Mouse (Mus musculus) stomach, postnatal 0 days (tissue): Measurements from ENCODE around the gene Phldb1. TPM values are rescaled to one million over a fixed set of nuclear protein-coding genes. Genes with fewer than 3 reads are reported as not detected.
A peak's percentile ranks its signal among the peaks of the same experiment; 100 is the strongest.

Experiments used
- ATAC-seq: fragments of 200-750 bp; cut with Nextera tagmentation; 2 replicates; pipeline ENCODE4 v1.8.0; 2017; ENCODE audit not compliant: low FRiP score, low TSS enrichment
- DNase-seq: peaks from one replicate; pipeline ENCODE4 v3.0.0-alpha.2; 2016; ENCODE audit warnings: low spot score
- H3K27ac ChIP-seq: fragments of 300-500 bp; sonication (generic); replicated peaks from 2 replicates; pipeline ENCODE4 v1.5.1; 2014; ENCODE audit warnings: mild to moderate bottlenecking, control low read depth
- H3K27me3 ChIP-seq: fragments of 300-500 bp; sonication (generic); 2 replicates; pipeline ENCODE4 v1.6.1; 2014; ENCODE audit warnings: low read length; ENCODE audit not compliant: control insufficient read depth, insufficient read depth
- H3K36me3 ChIP-seq: fragments of 300-500 bp; sonication (generic); 2 replicates; pipeline ENCODE4 v1.6.1; 2014; ENCODE audit warnings: low read length, mixed read lengths; ENCODE audit not compliant: control insufficient read depth, insufficient read depth
- H3K4me1 ChIP-seq: fragments of 300-500 bp; sonication (generic); replicated peaks from 2 replicates; pipeline ENCODE4 v1.6.1; 2014; ENCODE audit warnings: antibody characterized with exemption; ENCODE audit not compliant: control insufficient read depth, insufficient read depth
- H3K4me2 ChIP-seq: fragments of 300-500 bp; sonication (generic); replicated peaks from 2 replicates; pipeline ENCODE4 v1.6.1; 2014; ENCODE audit warnings: low read depth, mild to moderate bottlenecking, control low read depth, moderate library complexity
- H3K4me3 ChIP-seq: fragments of 300-500 bp; sonication (generic); 2 replicates; pipeline ENCODE4 v1.5.1; 2014; ENCODE audit warnings: low read depth, low read length, control low read depth
- H3K9ac ChIP-seq: fragments of 300-500 bp; sonication (generic); 2 replicates; pipeline ENCODE4 v1.6.1; 2014; ENCODE audit warnings: mild to moderate bottlenecking, low read length, control low read depth, mixed read lengths
- H3K9me3 ChIP-seq: fragments of 300-500 bp; sonication (generic); 2 replicates; pipeline ENCODE4 v1.6.1; 2016; ENCODE audit warnings: low read length; ENCODE audit not compliant: control insufficient read depth
- CTCF ChIP-seq: IDR thresholded peaks from 2 replicates; pipeline ENCODE4 v1.5.1; 2016; ENCODE audit warnings: antibody characterized with exemption, low read depth, mild to moderate bottlenecking, moderate library complexity
- EP300 ChIP-seq: optimal IDR thresholded peaks from 2 replicates; pipeline ENCODE3; 2016; ENCODE audit warnings: antibody characterized with exemption
- WGBS: fragments of 180-500 bp; shearing (Covaris S2); extraction: QIAGEN DNeasy Blood & Tissue Kit; methylation state at CpG from one replicate; pipeline ENCODE4 v1.1.7; 2014; 5-methylcytosine and 5-hydroxymethylcytosine counted together
- polyA plus RNA-seq: library from polyadenylated mRNA; unstranded; fragments of >200 nt; fragmentation: Nextera tagmentation; extraction: Ambion mirVana; gene quantifications from 2 replicates; pipeline ENCODE4 v1.2.1, GENCODE M21; 2015

Phldb1 gene
- polyA plus RNA-seq, 1 experiment from 2014 or later = 14.9 TPM

- peaks cover 11% of the 10 kb centered on the region for H3K36me3 ChIP-seq
- no peaks in the 10 kb centered on the region for H3K27me3 ChIP-seq
- H3K27ac ChIP-seq = peak overlapping the region; percentile 56; the same call in 1 of the 2 replicates
- ATAC-seq (peak; percentile 22; the same call in 1 of the 2 replicates), DNase-seq (peak; percentile 55)
- peak overlapping the region; percentile 87 for H3K4me2 ChIP-seq
- peak overlapping the region; percentile 55 for H3K4me3 ChIP-seq
- 12% methylated on average over 9 of the region's 9 CpGs for WGBS
- TF ChIP-seq EP300 (no peak), CTCF (peak; percentile 3; the same call in 1 of the 2 replicates)
- H3K4me1 ChIP-seq = peaks cover 7% of the 10 kb centered on the region
- peak overlapping the region; percentile 62 for H3K9ac ChIP-seq
- no peaks in the 10 kb centered on the region for H3K9me3 ChIP-seq
Measured at GRCm38 (mm10) chr9:44720358-44721153, 14.4 kb downstream of the Phldb1 start.

DNA sequence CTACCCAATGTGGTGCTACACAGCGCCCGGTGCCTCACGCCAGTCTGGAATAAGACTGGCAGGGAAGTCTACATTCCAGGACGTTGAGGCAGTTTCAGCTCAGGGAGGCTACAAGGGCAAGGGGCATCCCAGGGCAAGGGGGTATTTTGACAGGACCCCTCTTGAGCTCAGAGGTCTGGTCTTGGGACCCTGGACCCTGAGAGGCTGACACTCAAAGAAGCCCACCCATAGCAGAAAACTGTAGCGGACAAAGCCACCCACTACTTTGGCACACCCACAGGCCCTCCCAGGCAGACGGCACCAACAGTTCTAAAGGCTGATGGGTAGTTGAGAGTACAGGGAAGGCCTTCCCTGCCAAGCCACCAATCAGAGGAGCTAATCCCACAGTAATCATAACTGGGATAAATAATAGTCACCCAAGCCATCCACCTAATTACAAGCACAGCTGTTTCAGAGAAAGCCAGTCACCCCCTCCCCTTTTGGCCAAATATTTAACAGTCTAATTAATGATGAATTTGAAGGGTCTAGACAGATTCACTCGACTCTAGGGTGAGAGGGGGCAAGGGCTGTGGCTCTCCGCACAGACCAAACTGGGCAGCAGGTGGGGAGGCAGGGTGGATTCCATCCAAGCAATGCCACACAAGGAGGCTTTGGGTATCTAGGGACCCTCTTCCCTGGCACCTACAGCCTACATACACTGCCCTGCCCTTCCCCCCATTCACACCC is 15.2 kb downstream of the Phldb1 start:
- Histone ChIP-seq H3K36me3 (peaks cover 13% of the 10 kb centered on the region), H3K27ac (0 out of 2 replicates have a peak overlapping the region, but pooled peaks have one; percentile 56), H3K9ac (no peak overlapping the region), H3K9me3 (no peaks in the 10 kb centered on the region), H3K4me3 (no peak overlapping the region), H3K4me2 (no peak overlapping the region; the same call in 1 of the 2 replicates), H3K27me3 (no peaks in the 10 kb centered on the region), H3K4me1 (peaks cover 7% of the 10 kb centered on the region)
- WGBS = 62% methylated on average over 8 of the region's 8 CpGs
- no peak for ATAC-seq
- TF ChIP-seq EP300 = no peak
- no peak for TF ChIP-seq CTCF
- no peak for DNase-seq

GRCm38 (mm10) chr9:44718937-44719631 is 15.9 kb downstream of the Phldb1 start:
- Histone ChIP-seq H3K36me3 (peaks cover 13% of the 10 kb centered on the region), H3K4me3 (no peak overlapping the region), H3K4me2 (no peak overlapping the region), H3K9me3 (no peaks in the 10 kb centered on the region), H3K9ac (no peak overlapping the region), H3K27ac (no peak overlapping the region), H3K27me3 (no peaks in the 10 kb centered on the region), H3K4me1 (peaks cover 7% of the 10 kb centered on the region)
- 72% methylated on average over 12 of the region's 12 CpGs for WGBS
- no peak for TF ChIP-seq EP300
- TF ChIP-seq CTCF = no peak
- no peak for DNase-seq
- no peak for ATAC-seq

DNA sequence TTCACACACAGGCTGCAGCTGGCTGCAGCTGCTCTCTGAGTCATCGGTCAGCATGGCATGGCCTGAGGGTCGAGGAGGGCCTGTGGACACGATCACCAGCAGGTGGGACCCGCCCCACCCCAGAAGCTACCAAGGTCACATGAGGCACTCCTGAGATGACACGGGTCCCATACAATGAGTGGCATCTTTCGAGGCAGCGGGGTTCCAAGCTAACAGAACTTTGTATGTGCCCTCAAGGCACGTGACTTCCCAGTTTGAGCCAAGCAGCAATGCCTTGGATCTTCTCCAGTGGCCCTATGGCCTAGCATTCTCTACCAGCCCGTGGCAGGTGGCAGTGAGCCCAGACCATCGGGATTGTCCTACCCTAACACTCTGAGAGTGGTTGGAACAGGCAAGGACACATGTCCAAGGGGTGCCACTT is 17.2 kb downstream of the Phldb1 start:
- H3K36me3 ChIP-seq = peaks cover 13% of the 10 kb centered on the region
- H3K27ac ChIP-seq = no peak overlapping the region
- H3K9me3 ChIP-seq = no peaks in the 10 kb centered on the region
- TF ChIP-seq EP300 (no peak), CTCF (no peak)
- WGBS = 80% methylated on average over 10 of the region's 10 CpGs
- H3K27me3 ChIP-seq = no peaks in the 10 kb centered on the region
- DNase-seq = no peak
- no peak for ATAC-seq
- H3K9ac ChIP-seq = no peak overlapping the region
- no peak overlapping the region for H3K4me2 ChIP-seq
- H3K4me3 ChIP-seq = no peak overlapping the region
- H3K4me1 ChIP-seq = peaks cover 7% of the 10 kb centered on the region

- peaks cover 13% of the 10 kb centered on the region for H3K36me3 ChIP-seq
- H3K9ac ChIP-seq = no peak overlapping the region
- H3K9me3 ChIP-seq = no peaks in the 10 kb centered on the region
- H3K4me3 ChIP-seq = no peak overlapping the region
- H3K27ac ChIP-seq = no peak overlapping the region
- WGBS = 82% methylated on average over 6 of the region's 6 CpGs
- H3K27me3 ChIP-seq = no peaks in the 10 kb centered on the region
- H3K4me2 ChIP-seq = no peak overlapping the region
- peaks cover 7% of the 10 kb centered on the region for H3K4me1 ChIP-seq
- DNase-seq (no peak), ATAC-seq (no peak)
- TF ChIP-seq EP300 (no peak), CTCF (no peak)
Measured at GRCm38 (mm10) chr9:44716997-44717821, 17.8 kb downstream of the Phldb1 start.
